Mouse (Mus musculus) embryo, embryonic 11 days (tissue): ENCODE results near the gene Tmem169.
A peak's percentile ranks its signal among the peaks of the same experiment; 100 is the strongest.
"Not testable (repeated sequence)": the region's sequence is repeated elsewhere in the genome, so short reads cannot be mapped to it uniquely, and the experiment has no call there.

ENCODE experiments used
- DNase-seq: peaks from one replicate; pipeline ENCODE4 v3.0.0-alpha.2; 2015

Tmem169 gene

DNA sequence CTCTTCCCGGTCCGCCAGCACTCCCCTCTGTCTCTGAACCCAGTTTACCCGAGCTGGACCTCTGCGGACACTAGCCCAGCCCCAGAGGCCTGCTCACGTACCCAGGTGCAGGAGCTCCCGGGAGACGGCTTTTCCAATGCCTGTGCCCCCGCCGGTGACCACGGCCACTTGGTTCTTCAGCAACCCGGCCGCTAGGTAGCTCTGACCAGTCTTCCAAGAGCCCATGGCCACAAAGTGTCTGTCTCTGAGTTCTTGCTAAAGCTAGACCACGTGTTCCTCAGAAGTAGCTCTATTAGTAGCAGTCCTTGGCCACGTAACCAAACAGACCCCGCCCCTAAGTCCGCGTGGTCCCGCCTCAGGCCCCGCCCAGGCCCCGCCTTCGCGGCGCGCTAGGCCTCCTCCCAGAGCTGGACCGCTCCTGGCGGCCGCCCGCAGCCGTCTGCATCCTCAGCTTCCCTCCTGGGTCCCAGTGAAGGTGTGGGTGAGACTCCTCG is at the start of gene Tmem169, which contains the start of gene Pecr:
Tmem169 (plus strand) TSS at position 378 of the 494 bp plus-strand sequence.
Pecr (minus strand) TSS at position 323 of the 494 bp plus-strand sequence.
- peak; percentile 95 for DNase-seq

DNA sequence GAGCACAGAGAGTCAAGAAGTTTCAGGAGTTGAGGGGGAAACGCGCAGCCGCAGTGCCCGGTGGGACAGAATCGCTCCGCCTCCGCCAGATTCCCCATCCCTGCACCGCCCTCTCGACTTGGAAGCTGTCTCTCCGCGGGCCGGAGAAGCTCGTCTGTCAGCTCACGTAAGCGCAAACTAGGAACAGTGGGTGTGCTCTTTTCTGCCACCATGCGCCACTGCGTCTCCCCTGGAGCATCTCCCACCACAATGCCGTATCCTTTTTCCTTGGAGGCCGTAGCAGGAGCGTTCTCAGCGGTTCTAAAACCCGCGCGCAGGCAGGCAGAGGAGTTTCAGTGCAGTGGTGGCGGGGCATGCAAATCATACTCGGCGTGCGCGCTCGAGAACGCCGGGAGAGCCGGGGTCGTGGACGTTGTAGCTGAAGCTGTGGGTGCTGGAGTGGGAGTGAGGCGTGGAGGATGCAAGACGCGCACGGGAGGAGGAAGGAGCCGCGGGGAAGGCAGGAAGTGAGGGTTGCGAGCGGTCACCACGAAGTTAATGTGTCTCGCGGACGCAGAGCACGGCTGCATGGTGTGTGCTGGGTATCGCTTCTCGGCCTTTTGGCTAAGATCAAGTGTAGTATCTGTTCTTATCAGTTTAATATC is 47.7 kb upstream of the Tmem169 start:
- peak; percentile 93 for DNase-seq

DNA sequence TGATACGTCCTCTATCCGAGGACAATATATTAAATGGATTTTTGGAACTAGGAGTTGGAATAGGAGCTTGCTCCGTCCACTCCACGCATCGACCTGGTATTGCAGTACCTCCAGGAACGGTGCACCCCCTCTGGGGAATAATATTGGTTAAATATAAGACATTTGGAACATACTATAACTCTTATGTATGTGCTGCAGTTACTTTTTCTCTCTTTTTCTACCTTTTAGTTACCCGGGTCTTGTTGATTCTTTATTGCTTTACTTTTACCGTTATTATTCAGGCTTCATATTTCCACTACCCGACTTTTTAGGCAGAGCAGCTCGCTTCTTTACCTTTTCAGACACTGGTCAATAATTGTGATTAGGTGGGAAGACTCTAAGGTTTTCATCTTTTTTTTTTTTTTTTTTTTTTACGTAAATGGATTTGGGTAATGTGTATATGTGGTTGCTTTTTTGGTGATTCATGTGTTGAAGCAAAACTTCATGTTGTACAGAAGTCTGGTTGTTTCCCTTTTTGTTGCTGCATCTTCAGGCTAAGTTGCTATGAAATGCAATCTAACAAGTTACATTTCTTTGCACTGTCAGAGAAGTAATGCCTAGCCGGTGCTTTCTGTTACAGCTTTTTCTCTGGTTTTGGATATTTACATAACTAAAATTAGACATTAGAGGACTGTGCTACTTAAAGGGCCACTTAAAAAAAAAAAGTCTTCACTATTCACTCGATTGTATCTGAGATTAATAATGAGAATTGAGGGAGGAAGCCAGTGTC is 47.0 kb upstream of the Tmem169 start:
- DNase-seq, result peak; percentile 74

DNA sequence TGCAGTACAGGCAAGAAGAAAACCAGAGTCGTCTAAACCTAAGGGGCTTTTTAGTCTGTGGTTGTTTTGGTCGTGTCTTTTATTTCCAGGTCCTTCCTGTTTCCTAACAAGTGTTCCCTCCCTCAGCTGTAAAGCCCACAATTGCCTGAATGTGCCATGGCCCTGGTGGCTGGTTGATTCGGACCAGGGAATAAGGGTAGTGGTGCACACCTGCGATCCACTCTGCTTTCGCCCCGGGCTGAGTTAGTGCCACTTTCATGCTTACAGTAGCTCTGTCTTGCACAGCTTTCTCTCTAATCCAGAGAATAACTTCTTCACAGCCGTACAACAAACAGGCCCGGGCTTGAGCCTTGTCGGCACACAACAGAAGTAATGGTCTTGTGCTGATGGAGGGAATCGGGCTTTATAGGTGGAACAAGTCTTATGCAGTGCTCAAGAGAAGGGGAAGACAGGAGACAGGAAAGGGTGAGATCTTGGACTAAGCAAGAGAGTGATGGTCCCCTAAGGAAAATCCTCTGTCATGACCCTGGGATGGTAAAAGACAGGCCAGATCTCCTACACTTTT is 46.1 kb upstream of the Tmem169 start:
- DNase-seq, result no peak

DNA sequence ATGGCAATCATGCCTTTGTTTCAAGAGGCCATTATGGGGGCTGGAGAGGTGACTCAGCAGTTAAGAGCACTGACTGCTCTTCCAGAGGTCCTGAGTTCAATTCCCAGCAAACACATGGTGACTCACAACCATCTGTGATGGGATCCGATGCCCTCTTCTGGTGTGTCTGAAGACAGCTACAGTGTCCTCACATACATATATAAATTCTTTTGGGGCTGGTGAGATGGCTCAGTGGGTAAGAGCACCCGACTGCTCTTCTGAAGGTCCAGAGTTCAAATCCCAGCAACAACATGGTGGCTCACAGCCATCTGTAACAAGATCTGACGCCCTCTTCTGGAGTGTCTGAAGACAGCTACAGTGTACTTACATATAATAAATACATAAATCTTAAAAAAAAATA is 45.1 kb upstream of the Tmem169 start:
- not testable (repeated sequence) for DNase-seq

DNA sequence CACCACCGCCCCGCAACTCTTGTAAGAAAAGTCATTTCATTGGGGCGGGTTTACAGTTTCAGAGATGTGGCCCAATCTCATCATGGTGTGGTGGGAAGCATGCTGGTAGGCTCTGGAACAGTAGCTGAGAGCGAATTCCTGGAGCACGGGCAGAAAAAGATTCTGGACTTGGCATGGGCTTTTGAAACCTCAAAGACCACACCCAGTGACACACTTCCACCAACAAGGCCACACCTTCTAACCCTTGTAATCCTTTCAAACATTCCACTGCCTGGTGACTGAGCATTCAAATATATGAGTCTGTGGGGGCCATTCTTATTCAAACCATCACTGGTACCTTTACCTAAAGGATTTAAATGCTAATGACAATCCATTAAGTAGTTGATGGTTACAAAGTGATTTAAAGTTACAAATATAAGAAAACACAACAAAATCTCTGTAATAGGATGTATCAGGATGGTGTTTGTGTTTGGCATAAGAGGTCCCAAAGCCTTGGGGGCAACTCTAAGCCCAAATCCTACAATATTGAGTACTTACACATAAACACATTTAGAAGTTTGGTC is 41.5 kb upstream of the Tmem169 start:
- DNase-seq, result no peak

DNA sequence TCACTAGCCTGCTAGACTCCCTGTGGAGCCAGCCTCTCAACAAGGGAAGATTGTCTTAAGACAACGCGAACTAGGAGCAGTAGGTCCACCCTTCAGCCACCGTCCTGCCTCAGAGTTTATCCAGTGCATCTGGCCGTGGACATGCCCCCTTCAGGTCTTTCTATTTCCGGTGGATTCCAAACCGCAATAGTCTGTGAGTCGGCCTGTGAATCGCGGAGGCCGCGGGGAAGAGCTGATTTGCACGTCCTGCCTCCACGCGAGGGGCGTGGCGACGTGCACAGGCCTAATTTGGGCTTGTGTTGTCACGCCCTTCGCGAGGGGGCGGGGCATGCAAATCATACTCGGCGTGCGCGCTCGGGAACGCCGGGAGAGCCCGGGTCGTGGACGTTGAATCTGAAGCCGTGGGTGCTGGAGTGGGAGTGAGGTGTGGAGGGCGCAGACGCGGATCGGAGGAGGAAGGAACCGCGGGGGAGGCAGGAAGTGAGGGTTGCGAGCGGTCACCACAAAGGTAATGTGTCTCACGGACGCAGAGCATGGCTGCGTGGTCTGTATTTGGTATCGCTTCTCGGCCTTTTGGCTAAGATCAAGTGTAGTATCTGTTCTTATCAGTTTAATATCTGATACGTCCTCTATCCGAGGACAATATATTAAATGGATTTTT is 40.4 kb upstream of the Tmem169 start:
- peak; percentile 98 for DNase-seq

DNA sequence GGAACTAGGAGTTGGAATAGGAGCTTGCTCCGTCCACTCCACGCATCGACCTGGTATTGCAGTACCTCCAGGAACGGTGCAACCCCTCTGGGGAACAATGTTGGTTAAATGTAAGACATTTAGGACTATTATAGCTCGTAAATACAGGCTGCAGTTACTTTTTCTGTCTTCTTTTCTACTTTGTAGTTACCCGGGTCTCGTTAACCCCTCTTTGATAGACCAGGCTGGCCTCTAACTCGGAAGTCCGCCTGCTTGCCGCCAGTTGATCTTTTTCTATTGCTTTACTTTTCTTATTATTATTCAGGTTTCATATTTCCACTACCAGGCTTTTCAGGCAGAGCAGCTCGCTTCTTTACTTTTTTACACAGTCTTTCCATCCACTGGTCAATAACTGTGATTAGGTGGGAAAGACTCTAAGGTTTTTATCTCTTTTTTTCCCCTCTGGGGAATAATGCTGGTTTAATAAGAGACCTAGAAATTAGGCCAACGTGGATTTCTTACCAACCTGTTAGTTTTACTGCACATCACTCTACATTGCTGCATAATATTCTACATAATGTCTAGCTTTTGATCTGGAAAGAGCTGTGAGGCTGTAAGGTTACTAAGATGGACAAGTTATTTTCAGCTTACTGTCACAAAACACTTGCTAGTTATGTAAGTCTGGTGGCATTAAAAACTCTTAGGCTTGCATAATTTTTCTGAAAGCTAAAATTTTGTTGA is 39.7 kb upstream of the Tmem169 start:
- DNase-seq, result peak; percentile 89

DNA sequence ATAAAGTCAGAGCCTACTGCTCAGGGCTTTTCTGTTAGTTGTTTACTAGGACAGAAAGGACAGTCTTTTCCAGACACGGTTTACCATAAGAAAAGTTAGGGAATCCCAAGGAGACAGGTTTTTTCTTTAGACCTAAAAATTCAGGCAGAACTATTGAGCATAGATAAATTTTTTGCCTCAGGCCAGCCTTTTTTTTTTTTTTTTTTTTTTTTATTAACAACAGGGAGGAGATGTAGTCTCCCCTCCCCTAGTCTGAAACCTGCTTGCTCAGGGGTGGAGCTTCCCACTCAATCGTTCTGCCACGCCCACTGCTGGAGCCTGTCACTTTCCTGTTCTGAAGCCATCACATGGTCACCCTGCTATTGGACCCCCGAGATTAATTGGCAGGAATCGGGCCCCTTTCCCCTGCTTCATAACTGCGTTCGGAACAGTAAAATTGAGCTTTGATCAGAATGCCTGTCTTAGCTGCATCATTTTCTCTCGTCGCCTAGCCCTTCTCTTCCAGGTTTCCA is 35.9 kb upstream of the Tmem169 start:
- DNase-seq, result not testable (repeated sequence)

DNA sequence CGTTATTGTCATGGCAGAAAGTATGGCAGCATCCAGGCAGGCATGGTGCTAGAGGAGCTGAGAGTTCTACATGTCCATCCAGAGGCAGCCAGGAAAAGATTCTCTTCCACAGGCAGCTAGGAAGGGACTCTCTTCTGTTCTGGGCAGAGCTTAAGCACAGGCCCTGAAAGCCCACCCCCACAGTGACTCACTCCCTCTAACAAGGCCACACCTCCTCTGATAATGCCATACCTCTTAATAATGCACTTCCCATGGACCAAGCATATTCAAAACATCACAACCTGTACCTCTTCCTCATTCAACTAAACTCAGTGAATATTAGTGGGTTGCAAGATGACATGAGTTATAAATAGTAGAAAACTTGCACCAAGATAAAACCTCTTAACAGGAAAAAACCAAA is 32.4 kb upstream of the Tmem169 start:
- no peak for DNase-seq

DNA sequence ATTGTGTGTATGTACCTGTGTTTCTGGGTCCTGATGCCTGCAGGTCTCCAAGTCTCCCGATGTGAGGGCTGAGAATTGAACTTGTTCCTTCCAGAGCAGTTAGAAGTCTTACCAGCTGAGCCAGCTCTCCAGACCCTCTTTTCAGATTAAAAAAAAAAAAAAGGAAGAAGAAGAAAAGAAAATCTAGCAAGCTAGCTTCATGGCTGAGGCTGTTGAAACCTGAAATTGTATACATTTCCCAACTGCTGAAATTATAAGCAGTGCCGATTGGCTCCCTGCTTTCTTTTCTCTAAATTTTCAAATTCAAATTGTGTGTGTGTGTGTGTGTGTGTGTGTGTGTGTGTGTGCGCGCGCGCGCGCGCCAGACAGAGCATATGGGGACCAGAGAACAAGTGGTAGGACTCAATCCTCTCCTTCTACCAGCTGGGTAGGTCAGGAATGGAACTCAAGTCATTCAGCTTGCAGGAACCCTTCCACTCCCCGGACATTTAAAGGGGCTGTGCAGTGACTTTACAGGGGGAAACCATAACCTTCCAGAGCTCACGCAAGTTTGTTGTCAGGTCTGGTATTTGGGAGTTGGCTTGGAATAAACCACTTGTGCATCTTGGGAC is 30.2 kb upstream of the Tmem169 start:
- peak; percentile 43 for DNase-seq

DNA sequence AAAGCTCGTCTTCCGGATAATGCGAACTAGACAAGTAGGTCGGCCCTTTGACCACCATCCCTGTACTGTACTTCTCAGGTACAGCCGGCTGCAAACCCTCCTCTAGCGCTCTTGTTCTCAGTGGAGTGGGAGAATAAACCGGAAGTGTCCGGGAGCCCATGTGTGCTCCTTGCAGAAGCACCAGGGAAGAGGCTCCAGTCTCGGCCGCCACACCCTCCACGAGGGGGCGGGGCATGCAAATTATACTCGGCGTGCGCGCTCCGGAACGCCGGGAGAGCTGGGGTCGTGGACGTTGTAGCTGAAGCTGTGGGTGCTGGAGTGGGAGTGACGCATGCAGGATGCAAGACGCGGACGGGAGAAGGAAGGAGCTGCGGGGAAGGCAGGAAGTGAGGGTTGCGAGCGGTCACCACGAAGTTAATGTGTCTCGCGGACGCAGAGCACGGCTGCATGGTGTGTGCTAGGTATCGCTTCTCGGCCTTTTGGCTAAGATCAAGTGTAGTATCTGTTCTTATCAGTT is 29.6 kb upstream of the Tmem169 start:
- peak; percentile 94 for DNase-seq

DNA sequence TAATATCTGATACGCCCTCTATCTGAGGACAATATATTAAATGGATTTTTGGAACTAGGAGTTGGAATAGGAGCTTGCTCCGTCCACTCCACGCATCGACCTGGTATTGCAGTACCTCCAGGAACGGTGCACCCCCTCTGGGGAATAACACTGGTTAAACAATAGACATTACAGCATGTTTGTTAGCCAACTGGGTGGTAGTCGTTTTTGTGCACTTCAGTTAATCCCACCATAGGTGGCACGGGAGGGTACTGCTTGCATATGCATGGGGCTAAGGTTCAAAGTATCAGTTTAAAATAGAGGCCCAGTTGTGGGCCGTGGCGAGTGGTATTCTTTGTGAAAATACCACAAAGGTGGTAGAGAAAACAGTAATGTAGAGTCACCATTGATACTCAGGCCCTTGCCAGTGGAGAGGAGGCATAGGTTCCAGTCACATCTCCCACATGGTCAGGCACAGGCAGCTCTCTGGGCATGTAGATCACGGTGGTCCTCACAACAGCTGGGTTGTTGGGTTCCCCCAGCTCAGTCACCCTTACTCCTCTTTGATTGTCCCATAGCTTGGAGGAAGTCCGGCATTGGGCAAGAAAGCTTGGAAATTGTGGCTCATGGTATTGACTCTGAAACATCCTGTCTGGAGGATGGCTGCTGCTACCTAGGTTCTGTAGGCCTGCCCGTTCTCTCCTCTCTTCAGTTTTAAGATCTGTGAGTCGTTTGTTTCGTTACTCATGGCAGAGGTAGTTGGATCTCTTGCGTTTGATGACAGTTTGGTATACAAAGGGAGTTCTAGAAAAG is 28.9 kb upstream of the Tmem169 start:
- DNase-seq, result peak; percentile 93

DNA sequence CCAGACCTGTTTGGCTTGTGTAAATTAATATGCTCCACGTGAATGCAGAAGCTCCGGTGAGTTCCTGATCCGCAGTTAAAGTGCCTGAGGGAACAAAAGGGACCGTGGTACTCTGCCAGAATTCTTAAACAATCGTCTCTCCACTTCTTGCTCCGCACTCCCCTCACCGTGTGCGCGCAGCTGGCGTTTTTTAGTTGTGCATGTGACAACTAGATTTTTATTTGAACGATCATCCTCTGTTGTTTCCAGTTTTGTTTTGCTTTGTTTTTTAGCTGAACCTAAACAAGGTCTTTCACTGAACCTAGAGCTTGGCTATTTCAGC is 28.4 kb upstream of the Tmem169 start:
- peak; percentile 43 for DNase-seq

DNA sequence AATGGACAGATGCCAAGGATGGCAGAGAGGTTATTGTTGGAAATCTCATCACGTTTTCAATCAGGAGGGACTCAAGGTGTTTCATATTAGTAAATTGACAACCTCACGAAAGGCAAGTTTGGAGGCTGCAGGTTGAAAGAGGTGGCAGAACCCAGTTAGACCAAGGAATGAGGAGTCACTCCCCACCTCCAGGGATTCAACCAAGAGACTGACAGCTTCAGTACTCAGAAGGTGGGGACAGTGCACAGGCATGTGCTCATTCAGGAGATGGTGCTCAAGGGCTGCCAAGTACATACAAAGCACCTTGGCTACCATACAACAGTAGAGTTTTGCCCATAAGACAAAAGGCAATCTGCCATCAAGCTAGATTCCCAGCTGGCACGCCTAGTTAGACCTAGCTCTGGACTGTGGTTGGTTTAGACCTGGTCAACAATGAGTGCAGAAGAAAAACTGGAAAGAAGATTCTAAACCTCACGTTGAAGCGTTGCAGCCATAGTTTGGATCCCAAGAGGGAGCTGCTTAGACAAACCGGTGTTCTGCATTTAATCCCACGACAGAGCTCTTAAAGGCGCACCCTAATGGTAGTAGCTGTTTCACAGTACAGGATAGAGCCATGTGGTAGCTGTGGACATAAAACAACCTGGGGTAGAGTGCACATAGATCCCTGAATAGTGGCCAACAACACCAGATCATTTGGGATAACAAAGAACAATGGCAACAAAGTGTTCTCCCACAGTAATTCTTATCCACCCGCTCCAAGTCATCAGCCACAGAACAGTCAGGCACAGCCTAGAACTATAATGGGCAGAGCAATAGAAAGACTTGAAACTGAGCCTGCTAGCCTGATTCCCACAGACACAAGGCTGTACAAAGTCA is 27.6 kb upstream of the Tmem169 start:
- DNase-seq, result no peak

DNA sequence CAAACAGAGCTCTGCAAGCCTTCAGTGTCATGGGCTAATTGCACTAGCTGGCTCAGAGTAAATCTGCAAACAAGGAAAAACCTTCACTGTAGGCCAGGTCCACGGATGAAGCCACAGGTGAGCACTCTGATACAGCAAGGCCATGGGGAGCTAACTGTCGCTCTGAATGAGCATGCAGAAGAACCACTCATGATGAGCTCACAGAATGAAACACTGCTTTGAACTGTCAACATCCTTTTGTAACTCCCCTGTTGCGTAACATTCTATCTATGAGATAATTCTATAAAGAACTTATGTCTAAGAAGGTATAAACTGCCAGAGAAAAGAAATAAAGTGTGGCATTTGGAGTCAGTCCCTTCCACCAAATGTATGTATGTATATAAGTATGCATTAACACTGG is 21.1 kb upstream of the Tmem169 start:
- no peak for DNase-seq

DNA sequence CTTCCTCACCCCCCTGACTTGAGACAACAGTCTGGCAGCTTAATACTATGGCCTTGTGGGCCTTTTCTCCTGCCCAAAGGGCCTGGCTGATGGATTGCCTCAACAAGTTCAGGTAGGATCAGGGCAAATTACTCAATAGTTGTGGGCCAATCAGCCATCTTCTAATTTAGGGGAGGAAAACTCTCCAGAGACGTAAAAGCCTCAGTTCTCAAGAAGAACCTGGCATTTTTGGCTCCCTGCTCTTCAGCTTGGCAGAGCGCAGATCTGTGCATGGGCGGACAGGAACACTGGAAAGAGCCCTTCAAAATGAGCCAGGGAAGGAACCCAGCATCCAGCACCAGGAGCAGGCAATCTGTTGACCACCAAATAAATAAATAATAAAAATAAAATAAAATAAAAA is 6.1 kb upstream of the Tmem169 start:
- DNase-seq, result no peak

DNA sequence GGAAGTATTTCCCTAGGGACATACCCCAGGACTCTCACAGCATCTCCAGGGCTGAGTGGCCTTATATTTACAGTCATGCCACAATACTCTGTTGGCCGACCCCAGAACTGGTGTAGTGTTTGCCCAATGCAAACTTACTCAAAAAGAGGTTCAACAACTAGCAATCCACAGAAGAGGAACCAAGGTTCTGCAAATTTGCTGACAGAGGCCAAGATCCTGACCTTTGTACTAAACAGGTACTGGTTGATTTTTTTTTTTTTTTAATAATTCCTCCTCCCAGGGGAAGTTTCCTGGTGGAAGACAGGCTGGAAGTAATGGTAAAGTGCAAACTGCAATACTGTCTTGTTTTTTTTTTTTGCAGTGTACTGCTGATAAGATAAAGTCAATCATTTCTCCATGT is 1.6 kb upstream of the Tmem169 start:
- DNase-seq, result no peak

DNA sequence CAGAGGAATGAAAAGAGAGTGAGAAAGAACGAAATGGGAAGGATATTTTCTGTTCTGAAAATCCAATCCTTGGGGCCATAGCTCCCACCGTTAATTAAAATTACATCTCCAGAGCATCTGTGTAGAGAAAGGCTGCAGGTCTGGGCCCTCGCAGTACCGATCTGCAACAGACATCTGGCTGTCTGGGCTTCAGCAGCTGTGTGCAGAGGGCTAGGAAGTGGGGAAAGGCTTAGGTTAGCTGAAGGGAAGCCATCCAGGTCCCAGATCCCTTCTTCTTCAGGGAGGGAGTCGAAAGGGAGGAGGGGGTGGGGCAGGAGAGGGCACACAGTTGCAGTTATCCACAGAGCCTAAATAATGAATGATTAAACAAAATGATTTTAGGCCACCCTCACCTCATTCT is 370 bp downstream of the Tmem169 start:
- DNase-seq, result peak; percentile 14

DNA sequence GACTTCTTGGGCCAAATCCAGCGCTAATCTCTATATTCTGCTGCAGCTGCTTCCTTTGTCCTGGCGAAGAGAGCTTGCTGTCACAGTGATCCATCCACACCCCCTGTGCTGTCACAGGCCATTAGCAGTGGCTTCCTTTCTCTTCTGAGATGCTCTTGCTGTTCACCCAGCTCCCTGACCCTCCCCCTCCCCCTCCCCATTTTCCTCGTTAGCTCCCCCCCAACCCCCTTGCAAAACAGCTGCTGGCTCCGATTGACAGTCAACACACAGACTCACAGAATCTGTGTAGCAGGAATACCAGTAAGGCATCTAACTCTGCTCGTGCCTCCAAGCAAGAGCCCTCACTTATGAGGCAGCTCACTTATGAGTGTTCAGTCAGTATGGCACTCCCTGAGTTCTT is 2.7 kb downstream of the Tmem169 start:
- peak; percentile 60 for DNase-seq
